Mouse (Mus musculus) neural tube, embryonic 14.5 days (tissue): ENCODE measurements at regions not wholly inside any gene's neighbourhood (a gene's known extent, or its start where the extent isn't known, plus 50 kb on each side); places are given as distances from the start of the nearest gene placed in this dataset.

ENCODE experiments used
- ATAC-seq: fragments of 200-750 bp; cut with Nextera tagmentation; 2 replicates; pipeline ENCODE4 v1.8.0; 2017; ENCODE audit warnings: low read depth, mild to moderate bottlenecking, moderate TSS enrichment, moderate library complexity
- H3K27ac ChIP-seq: fragments of 300-500 bp; sonication (generic); 2 replicates; pipeline ENCODE4 v1.5.1; 2014; ENCODE audit warnings: low read depth, mild to moderate bottlenecking, control low read depth, low read length, moderate library complexity, mixed read lengths
- H3K27me3 ChIP-seq: fragments of 300-500 bp; sonication (generic); 2 replicates; pipeline ENCODE4 v1.6.1; 2014; ENCODE audit warnings: low read length; ENCODE audit not compliant: control insufficient read depth, insufficient read depth
- H3K36me3 ChIP-seq: fragments of 300-500 bp; sonication (generic); 2 replicates; pipeline ENCODE4 v1.6.1; 2014; ENCODE audit warnings: low read length, mixed read lengths; ENCODE audit not compliant: control insufficient read depth, insufficient read depth
- H3K4me1 ChIP-seq: fragments of 300-500 bp; sonication (generic); 2 replicates; pipeline ENCODE4 v1.6.1; 2014; ENCODE audit warnings: low read length; ENCODE audit not compliant: control insufficient read depth, insufficient read depth
- H3K4me2 ChIP-seq: fragments of 300-500 bp; sonication (generic); 2 replicates; pipeline ENCODE4 v1.6.1; 2014; ENCODE audit warnings: mild to moderate bottlenecking, low read depth, low read length, control low read depth
- H3K4me3 ChIP-seq: fragments of 300-500 bp; sonication (generic); 2 replicates; pipeline ENCODE4 v1.5.1; 2014; ENCODE audit warnings: low read depth, low read length, control low read depth, mixed read lengths
- H3K9ac ChIP-seq: fragments of 300-500 bp; sonication (generic); replicated peaks from 2 replicates; pipeline ENCODE4 v1.6.1; 2014; ENCODE audit warnings: low read depth, mild to moderate bottlenecking, control low read depth, low read length, mixed read lengths
- H3K9me3 ChIP-seq: fragments of 300-500 bp; sonication (generic); 2 replicates; pipeline ENCODE4 v1.6.1; 2016; ENCODE audit warnings: low read length; ENCODE audit not compliant: control insufficient read depth
- WGBS: fragments of 180-500 bp; shearing (Covaris S2); extraction: QIAGEN DNeasy Blood & Tissue Kit; methylation state at CpG from one replicate; pipeline ENCODE4 v1.1.7; 2014; 5-methylcytosine and 5-hydroxymethylcytosine counted together

DNA sequence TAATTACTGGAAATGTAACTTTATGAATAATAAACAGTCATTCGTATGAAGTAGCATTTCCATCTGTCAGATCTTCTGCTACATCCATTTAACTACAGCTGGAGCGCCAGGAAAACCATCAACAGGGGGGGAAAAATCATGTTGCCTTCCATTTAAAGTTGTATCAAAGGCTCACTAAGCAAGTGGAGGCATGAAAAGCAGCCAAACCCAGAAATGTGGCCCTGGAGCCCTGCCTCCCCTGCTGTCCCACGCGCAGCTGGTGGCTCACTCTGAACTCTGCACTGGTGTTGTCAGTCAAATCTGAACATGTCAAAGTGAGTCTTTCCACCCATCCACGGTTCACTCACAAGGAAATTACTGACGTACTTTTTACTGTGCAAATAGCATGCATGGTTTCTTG is 152.5 kb upstream of the Gm3448 start:
- Histone ChIP-seq H3K9ac (no peak overlapping the region), H3K4me1 (peaks cover 10% of the 10 kb centered on the region; the same call in 1 of the 2 replicates), H3K36me3 (no peaks in the 10 kb centered on the region), H3K27me3 (no peaks in the 10 kb centered on the region), H3K27ac (no peak overlapping the region), H3K4me3 (no peak overlapping the region), H3K9me3 (no peaks in the 10 kb centered on the region), H3K4me2 (no peak overlapping the region)
- ATAC-seq, result no peak
- WGBS, result 69% methylated on average over 6 of the region's 6 CpGs

- Histone ChIP-seq H3K9me3 (no peaks in the 10 kb centered on the region), H3K4me2 (no peak overlapping the region), H3K4me1 (peaks cover 10% of the 10 kb centered on the region; the same call in 1 of the 2 replicates), H3K27ac (no peak overlapping the region), H3K9ac (no peak overlapping the region), H3K36me3 (no peaks in the 10 kb centered on the region), H3K27me3 (no peaks in the 10 kb centered on the region), H3K4me3 (no peak overlapping the region)
- WGBS, result 57% methylated on average over 7 of the region's 7 CpGs
- ATAC-seq, result no peak
Observed at GRCm38 (mm10) chr17:15192840-15193239, 151.5 kb upstream of the Gm3448 start.

- Histone ChIP-seq H3K9ac (0 out of 2 replicates have a peak overlapping the region, but pooled peaks have one; percentile 8), H3K27me3 (no peaks in the 10 kb centered on the region), H3K36me3 (no peaks in the 10 kb centered on the region), H3K4me1 (no peaks in the 10 kb centered on the region), H3K9me3 (no peaks in the 10 kb centered on the region), H3K27ac (no peak overlapping the region), H3K4me2 (no peak overlapping the region), H3K4me3 (no peak overlapping the region)
- 6% methylated on average over 5 of the region's 5 CpGs for WGBS
- no peak; the same call in 1 of the 2 replicates for ATAC-seq
Observed at GRCm38 (mm10) chr17:15185217-15185616, 143.9 kb upstream of the Gm3448 start.

DNA sequence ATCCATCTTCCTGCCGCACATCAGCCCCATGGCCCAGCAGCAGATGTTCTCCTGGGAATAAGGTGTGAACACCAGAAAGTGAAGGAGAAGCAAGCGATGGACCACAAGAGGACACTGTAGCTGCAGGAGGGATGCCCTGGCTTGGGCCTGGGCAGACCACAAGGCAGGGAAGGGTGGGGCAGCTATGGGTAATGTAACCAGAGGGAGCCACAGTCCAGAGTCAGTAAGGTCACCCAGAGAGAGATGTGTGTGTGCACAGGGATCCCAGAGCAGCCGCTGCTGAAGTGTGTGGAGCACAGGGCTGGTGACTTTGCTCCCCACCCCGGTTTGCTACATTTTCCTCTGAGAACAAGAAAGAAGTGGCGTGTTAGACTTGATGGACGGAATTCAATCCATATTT is 142.5 kb upstream of the Gm3448 start:
- 82% methylated on average over 6 of the region's 6 CpGs for WGBS
- Histone ChIP-seq H3K36me3 (no peaks in the 10 kb centered on the region), H3K9ac (no peak overlapping the region), H3K27ac (no peak overlapping the region), H3K9me3 (no peaks in the 10 kb centered on the region), H3K27me3 (no peaks in the 10 kb centered on the region), H3K4me2 (no peak overlapping the region), H3K4me1 (no peaks in the 10 kb centered on the region), H3K4me3 (no peak overlapping the region)
- no peak for ATAC-seq

DNA sequence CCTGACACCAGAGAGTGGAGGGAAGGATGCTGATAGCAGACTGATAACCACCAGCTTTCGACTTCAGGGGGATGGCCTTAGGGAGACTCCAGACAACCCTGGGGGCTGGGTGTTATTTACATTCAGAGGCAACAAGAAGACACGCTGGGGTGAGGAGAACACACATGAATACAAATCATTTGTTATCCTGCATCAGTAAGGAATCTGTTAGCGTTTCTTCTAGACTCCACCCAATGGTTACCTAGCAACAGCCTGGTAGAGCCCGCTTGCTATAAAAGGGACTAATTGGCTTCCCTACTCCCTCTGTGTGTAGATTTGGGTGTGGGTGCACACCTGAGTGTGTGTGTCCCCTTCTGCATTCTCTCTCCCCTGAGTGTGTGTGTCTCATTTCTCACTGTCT is 140.8 kb upstream of the Gm3448 start:
- Histone ChIP-seq H3K4me1 (no peaks in the 10 kb centered on the region), H3K27ac (no peak overlapping the region), H3K36me3 (no peaks in the 10 kb centered on the region), H3K9ac (no peak overlapping the region), H3K9me3 (no peaks in the 10 kb centered on the region), H3K4me2 (no peak overlapping the region), H3K4me3 (no peak overlapping the region), H3K27me3 (no peaks in the 10 kb centered on the region)
- peak; percentile 36; the same call in 1 of the 2 replicates for ATAC-seq
- 8% methylated on average over 4 of the region's 4 CpGs for WGBS

DNA sequence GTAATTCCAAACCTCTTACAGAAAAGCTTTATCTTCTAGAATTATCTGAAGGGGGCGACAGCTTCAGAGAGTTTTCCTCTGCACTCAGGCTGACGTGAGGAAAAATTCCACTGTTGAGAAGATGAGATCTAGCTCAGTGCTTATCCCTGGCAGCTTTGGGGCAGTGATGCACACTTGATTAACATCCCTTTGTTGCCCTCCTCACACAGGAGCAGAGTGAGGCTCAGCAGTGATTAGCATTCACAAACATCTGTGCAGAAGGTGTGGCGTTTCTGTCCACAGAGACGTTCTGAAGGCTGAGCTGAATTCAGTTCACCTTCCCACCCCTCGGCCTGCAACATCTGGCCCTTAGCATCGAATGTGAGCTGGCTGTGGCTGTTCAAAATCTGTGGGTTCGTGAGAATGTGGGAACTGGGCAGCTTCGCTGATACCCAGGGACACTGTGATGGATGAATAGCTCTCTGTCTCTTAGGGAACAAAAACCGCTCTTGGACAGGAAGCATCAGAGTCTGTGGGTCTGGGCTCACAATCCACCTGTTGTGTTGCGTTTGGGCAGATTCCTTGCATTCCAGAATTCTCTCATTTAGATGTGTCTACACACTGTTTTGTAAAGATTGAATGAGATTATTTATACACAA is 139.0 kb upstream of the Gm3448 start:
- Histone ChIP-seq H3K27ac (no peak overlapping the region), H3K4me3 (no peak overlapping the region), H3K4me2 (no peak overlapping the region), H3K9me3 (no peaks in the 10 kb centered on the region), H3K27me3 (no peaks in the 10 kb centered on the region), H3K4me1 (no peaks in the 10 kb centered on the region), H3K9ac (no peak overlapping the region), H3K36me3 (no peaks in the 10 kb centered on the region)
- no peak for ATAC-seq
- 26% methylated on average over 10 of the region's 10 CpGs for WGBS

- H3K4me2 ChIP-seq, result no peak overlapping the region
- H3K9me3 ChIP-seq, result no peaks in the 10 kb centered on the region
- no peak overlapping the region for H3K9ac ChIP-seq
- no peaks in the 10 kb centered on the region for H3K36me3 ChIP-seq
- no peak for ATAC-seq
- 57% methylated on average over 4 of the region's 4 CpGs for WGBS
- no peaks in the 10 kb centered on the region for H3K27me3 ChIP-seq
- H3K4me1 ChIP-seq, result no peaks in the 10 kb centered on the region
- no peak overlapping the region for H3K4me3 ChIP-seq
- H3K27ac ChIP-seq, result no peak overlapping the region
Observed at GRCm38 (mm10) chr17:15179411-15179951, 138.1 kb upstream of the Gm3448 start.

DNA sequence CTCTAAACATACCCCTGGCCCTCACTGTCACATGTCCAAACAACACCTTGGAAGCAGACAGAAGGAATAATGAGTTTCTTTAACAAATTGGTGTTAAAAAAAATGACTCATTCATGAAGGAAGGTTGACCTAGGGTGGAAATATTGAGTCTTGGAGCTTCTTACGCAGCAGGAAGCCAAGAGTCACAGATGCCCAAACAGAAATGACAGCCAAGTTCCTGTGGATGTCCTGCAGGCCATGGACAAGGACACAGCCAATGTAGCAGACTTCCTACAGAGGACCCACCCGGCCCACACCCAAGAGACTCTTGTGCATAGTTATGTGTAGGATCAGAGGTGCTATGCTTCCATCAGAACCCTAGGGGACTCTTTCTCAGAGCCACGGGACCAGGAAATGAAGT is 136.1 kb upstream of the Gm3448 start:
- H3K4me1 ChIP-seq, result no peaks in the 10 kb centered on the region

DNA sequence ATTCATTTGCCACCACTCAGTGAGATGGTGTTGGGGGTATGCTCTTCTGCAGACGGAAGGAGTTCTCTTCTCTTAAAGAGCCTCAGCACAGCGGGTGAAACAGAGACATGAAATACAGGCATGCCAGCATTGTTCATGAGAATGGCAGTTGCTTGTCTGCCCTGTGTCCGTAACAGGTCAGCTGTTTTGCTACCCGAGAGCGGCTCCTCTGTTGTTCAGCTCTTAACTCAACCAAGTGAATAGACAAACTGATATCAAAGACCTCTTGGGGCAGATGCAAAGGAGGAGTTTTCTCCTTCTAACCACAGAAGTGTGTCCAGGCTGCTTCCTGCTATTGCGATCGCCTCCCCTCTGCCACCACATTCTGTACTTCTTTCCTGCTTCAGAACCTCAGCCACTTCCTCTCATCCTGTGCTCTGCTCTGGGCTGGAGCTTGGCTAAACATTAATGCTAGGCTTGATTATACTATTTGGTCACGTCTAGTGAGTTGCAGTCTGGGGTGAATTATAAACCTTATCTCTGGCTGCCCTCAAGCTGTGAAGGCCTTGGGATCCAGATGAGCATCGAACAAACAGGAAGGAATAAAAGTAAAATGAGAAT is 133.1 kb upstream of the Gm3448 start:
- ATAC-seq, result no peak
- H3K4me1 ChIP-seq, result no peaks in the 10 kb centered on the region
- no peak overlapping the region for H3K27ac ChIP-seq
- H3K4me2 ChIP-seq, result no peak overlapping the region
- H3K9ac ChIP-seq, result no peak overlapping the region
- WGBS, result 48% methylated on average over 9 of the region's 9 CpGs
- H3K4me3 ChIP-seq, result no peak overlapping the region
- H3K27me3 ChIP-seq, result no peaks in the 10 kb centered on the region
- H3K9me3 ChIP-seq, result no peaks in the 10 kb centered on the region
- H3K36me3 ChIP-seq, result no peaks in the 10 kb centered on the region

More for the DNA sequence above, 136.1 kb upstream of the Gm3448 start:
- H3K9ac ChIP-seq, result no peak overlapping the region
- 84% methylated on average over 3 of the region's 3 CpGs for WGBS
- H3K4me3 ChIP-seq, result no peak overlapping the region
- H3K27ac ChIP-seq, result no peak overlapping the region
- no peak for ATAC-seq
- no peak overlapping the region for H3K4me2 ChIP-seq
- no peaks in the 10 kb centered on the region for H3K9me3 ChIP-seq
- no peaks in the 10 kb centered on the region for H3K36me3 ChIP-seq
- no peaks in the 10 kb centered on the region for H3K27me3 ChIP-seq
